Mouse (Mus musculus) urinary bladder, postnatal 4 days (tissue): ENCODE data around the gene Ldb2.

ENCODE experiments used
- DNase-seq, 2 experiments: peaks; one replicate each; pipeline ENCODE4 v3.0.0; 2021 to 2022; ENCODE audit warnings: low spot score in 2 of 2

Gene Ldb2

GRCm38 (mm10) chr5:44543472-44544132 is 255.9 kb downstream of the Ldb2 start:
- DNase-seq: no peak

GRCm38 (mm10) chr5:44541748-44542147 is 257.7 kb downstream of the Ldb2 start:
- no peak for DNase-seq

GRCm38 (mm10) chr5:44538687-44539086 is 260.8 kb downstream of the Ldb2 start:
- DNase-seq: no peak

- DNase-seq: no peak
These were observed 261.5 kb downstream of the Ldb2 start for GRCm38 (mm10) chr5:44538000-44538395.

- DNase-seq: no peak
These were observed 262.0 kb downstream of the Ldb2 start for GRCm38 (mm10) chr5:44537316-44537999.

GRCm38 (mm10) chr5:44529466-44529865 is 270.0 kb downstream of the Ldb2 start:
- no peak for DNase-seq

GRCm38 (mm10) chr5:44529001-44529400 is 270.5 kb downstream of the Ldb2 start:
- no peak for DNase-seq

- no peak for DNase-seq
These were observed 294.3 kb downstream of the Ldb2 start for GRCm38 (mm10) chr5:44505221-44505620.

GRCm38 (mm10) chr5:44504786-44505185 is 294.7 kb downstream of the Ldb2 start:
- no peak for DNase-seq

- no peak for DNase-seq
These were observed 301.3 kb downstream of the Ldb2 start for GRCm38 (mm10) chr5:44498229-44498628.

GRCm38 (mm10) chr5:44496854-44497253 is 302.6 kb downstream of the Ldb2 start:
- DNase-seq: no peak

- DNase-seq: no peak
These were observed 304.4 kb downstream of the Ldb2 start for GRCm38 (mm10) chr5:44495092-44495491.

- DNase-seq: no peak
These were observed 305.3 kb downstream of the Ldb2 start for GRCm38 (mm10) chr5:44494133-44494532.

GRCm38 (mm10) chr5:44491526-44491925 is 308.0 kb downstream of the Ldb2 start:
- no peak for DNase-seq

- no peak for DNase-seq
These were observed 309.0 kb downstream of the Ldb2 start for GRCm38 (mm10) chr5:44490462-44490861.

- DNase-seq: no peak
These were observed 315.9 kb downstream of the Ldb2 start for GRCm38 (mm10) chr5:44483426-44484106.

GRCm38 (mm10) chr5:44481406-44481805 is 318.1 kb downstream of the Ldb2 start:
- DNase-seq: no peak

GRCm38 (mm10) chr5:44476356-44476755 is 323.1 kb downstream of the Ldb2 start:
- DNase-seq: no peak

GRCm38 (mm10) chr5:44475543-44475942 is 323.9 kb downstream of the Ldb2 start:
- DNase-seq: no peak

- DNase-seq: no peak
These were observed 325.4 kb downstream of the Ldb2 start for GRCm38 (mm10) chr5:44473857-44474762.

- no peak for DNase-seq
These were observed 334.2 kb downstream of the Ldb2 start for GRCm38 (mm10) chr5:44465238-44465637.
